8 mouse cellular contexts compared by ENCODE assay signal in genomic region chr11:74770595-74771207, GRCm38 (mm10). TPM values are rescaled to one million over a fixed set of nuclear protein-coding genes. Genes with fewer than 3 reads are reported as not detected.
A peak's percentile ranks its signal among the peaks of the same experiment; 100 is the strongest.
DNase-seq lines count a peak whose midpoint lies in the region; ATAC-seq lines count a peak whose summit lies in the region.

Mettl16 (plus strand) TSS chr11:74770830.

- intact Hi-C loops in left cerebral cortex, postnatal 14 days (cut with DNase I) = loop anchor here (5.0 to 10.0 kb wide), 2 partner anchors 48 to 96 kb away; partner anchors contain the start of gene Pafah1b1

- H3K27ac ChIP-seq in intestine, embryonic 14.5 days (ENCODE audit: low read depth) = peak within 1 kb of the TSS; percentile 96

- H3K27me3 ChIP-seq in intestine, embryonic 14.5 days (replicated peaks; ENCODE audit: control insufficient read depth, insufficient read depth, low read length) = no peaks in the 10 kb centered on the region

- H3K4me1 ChIP-seq in intestine, embryonic 14.5 days (replicated peaks; ENCODE audit: control insufficient read depth, insufficient read depth, low read length) = peaks cover 13% of the 10 kb centered on the region; the same call in 1 of the 2 replicates

- peak within 1 kb of the TSS; percentile 90 for H3K4me3 ChIP-seq in intestine, embryonic 14.5 days (ENCODE audit: low read depth, low read length)

- peak; percentile 98 for ATAC-seq in intestine, embryonic 14.5 days (replicated peaks; ENCODE audit: low FRiP score, low TSS enrichment, low read depth)

- H3K9me3 ChIP-seq in intestine, embryonic 14.5 days (ENCODE audit: control insufficient read depth, low read length) = no peaks in the 10 kb centered on the region

- peak within 1 kb of the TSS; percentile 91 for H3K9ac ChIP-seq in intestine, embryonic 14.5 days (ENCODE audit: low read length)

- peak within 1 kb of the TSS; percentile 58 for H3K4me2 ChIP-seq in intestine, embryonic 14.5 days (ENCODE audit: low read length)

- under 1% methylated on average over 43 of the region's 43 CpGs for WGBS in intestine, embryonic 14.5 days

- peak; percentile 84 to 89 for DNase-seq in adrenal gland, adult 18-20 months (ENCODE audit: low spot score in 2 of 2)
- peak; percentile 99 for DNase-seq in embryo, embryonic 11 days
- peak; percentile 89 for DNase-seq in gastrocnemius, postnatal 25 days
- peak; percentile 94 for DNase-seq in intestine, embryonic 14.5 days (ENCODE audit: low spot score)
- peak; percentile 97 for DNase-seq in left cerebral cortex, postnatal 14 days (ENCODE audit: low spot score in 2 of 2)
- DNase-seq in mesoderm, embryonic 11.5 days (ENCODE audit: low read depth, low spot score) = peak; percentile 98
- peak; percentile 94 to 95 for DNase-seq in right cerebral cortex, postnatal 36 days (ENCODE audit: low spot score in 2 of 2)
- peak; percentile 96 for DNase-seq in yolk sac, embryonic 10.5 days (ENCODE audit: low spot score)

- peaks cover 26% of the 10 kb centered on the region for H3K36me3 ChIP-seq in intestine, embryonic 14.5 days (ENCODE audit: control insufficient read depth, insufficient read depth, low read length)

RNA-seq across cellular contexts. Expression of gene Mettl16, which starts in this region (rescaled TPM):
- 10 to 100 TPM; 30.8 to 42.7 TPM for total RNA-seq in adrenal gland, adult 18-20 months (2021)
- 10 to 100 TPM in 1 of 2 experiments, 1 to 10 TPM in 1; 8.4 to 10.9 TPM for total RNA-seq in gastrocnemius, postnatal 25 days (2021)
- polyA plus RNA-seq in intestine, embryonic 14.5 days (2014; fragmentation: Nextera tagmentation; extraction: Ambion mirVana) = 31.9 and 36.4 TPM in 2 replicates
- 10 to 100 TPM; 19.2 to 24.0 TPM for total RNA-seq in left cerebral cortex, postnatal 14 days (2021)

Comparison
In these comparisons a context has a peak if more than half of its experiments do, and no peak if none do; other contexts are left out.
1. Peak in every context shown above with its lines: DNase-seq, ATAC-seq, H3K4me3 ChIP-seq and H3K27ac ChIP-seq.